ENCODE assay signal across 8 mouse cellular contexts in the genomic region with DNA sequence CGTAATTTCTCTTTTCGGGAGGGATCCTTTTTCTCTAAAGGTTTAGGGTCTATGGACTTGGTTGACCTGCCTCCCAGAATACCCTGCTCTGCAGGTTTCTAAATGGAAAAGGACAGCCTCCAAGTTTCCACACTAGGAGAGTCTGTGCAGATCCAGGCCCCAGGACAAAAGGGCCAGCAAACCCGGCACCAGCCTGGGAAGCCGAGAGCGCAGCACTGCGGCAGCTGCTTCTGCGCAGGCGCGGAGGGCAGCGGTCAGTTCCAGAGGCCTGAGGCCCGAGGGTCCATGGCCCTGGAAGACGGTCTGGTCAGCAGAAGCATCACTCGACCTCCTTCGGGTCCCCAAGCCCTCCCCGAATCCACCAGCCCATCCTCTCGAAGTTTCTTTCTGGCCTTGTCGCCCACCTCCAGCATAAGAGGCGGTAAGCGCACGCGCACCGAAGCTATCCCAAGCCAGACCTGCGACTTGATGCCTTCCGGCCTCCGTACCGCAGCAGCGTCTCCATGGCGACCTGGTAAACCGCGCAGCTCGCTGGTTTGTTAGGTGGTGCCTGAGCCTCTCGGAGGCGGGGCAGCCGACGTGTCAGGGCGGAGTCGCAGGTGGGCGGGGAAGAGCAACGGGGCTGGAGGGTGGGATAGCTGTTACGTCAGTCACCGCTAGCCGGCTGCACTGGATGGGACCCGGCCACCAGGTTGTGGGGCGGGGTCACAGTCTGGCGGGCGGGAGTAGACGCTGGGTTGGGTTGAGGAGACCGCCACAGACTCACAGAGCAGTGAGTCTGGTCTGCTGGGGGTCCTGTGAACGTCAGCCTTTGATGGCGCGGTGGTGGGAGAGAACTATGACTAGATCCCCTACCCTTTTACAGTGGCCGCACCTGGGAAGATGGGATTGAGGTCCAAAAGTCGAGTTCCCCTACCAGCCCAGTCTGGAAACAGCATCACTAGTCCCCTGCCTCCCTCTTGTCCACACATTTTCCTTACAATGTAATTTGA. TPM values are rescaled to one million over a fixed set of nuclear protein-coding genes. Genes with fewer than 3 reads are reported as not detected.
A peak's percentile ranks its signal among the peaks of the same experiment; 100 is the strongest.
DNase-seq lines count a peak whose midpoint lies in the region; ATAC-seq lines count a peak whose summit lies in the region.

Gene Lrrc27 (plus strand): TSS at position 235 of the 992 bp plus-strand sequence.
Gene Stk32c (minus strand): TSS at position 554 of the 992 bp plus-strand sequence.

- H3K4me2 ChIP-seq in lung, embryonic 16.5 days (ENCODE audit: low read depth, low read length), result peak within 1 kb of the TSS; percentile 84

- ATAC-seq in hematopoietic stem cell, adult 5-6 weeks (replicated peaks in 1 of 2; ENCODE audit: insufficient read depth in 1 of 2, low FRiP score in 2 of 2, low TSS enrichment in 1 of 2, low read depth in 1 of 2, poor library complexity in 2 of 2, severe bottlenecking in 2 of 2), result peak; percentile 96 to 97
- peak; percentile 98 for ATAC-seq in lung, embryonic 16.5 days (ENCODE audit: low read depth)

- H3K27ac ChIP-seq in lung, embryonic 16.5 days (ENCODE audit: low read length), result peak within 1 kb of the TSS; percentile 85

- H3K4me1 ChIP-seq in lung, embryonic 16.5 days (replicated peaks; ENCODE audit: control insufficient read depth, insufficient read depth, low read length), result peaks cover 10% of the 10 kb centered on the region; the same call in 1 of the 2 replicates

- peak; percentile 95 for DNase-seq in MEL-GATA-1-ER (ENCODE audit: extremely low read depth, low read depth)
- DNase-seq in cerebellum, adult 8-10 months, result peak; percentile 97
- DNase-seq in forelimb bud, embryonic 11.5 days (ENCODE audit: low read depth, low spot score), result peak; percentile 99
- peak; percentile 95 for DNase-seq in layer of hippocampus, adult 9-10 months (ENCODE audit: low spot score)
- peak; percentile 96 for DNase-seq in ovary, postnatal 10 days (ENCODE audit: low spot score)
- DNase-seq in thymus, postnatal 10 days (ENCODE audit: low spot score in 2 of 2), result peak; percentile 96 to 98

- 1% methylated on average over 53 of the region's 53 CpGs for whole genome bisulfite sequencing in lung, embryonic 16.5 days

- no peaks in the 10 kb centered on the region for H3K9me3 ChIP-seq in lung, embryonic 16.5 days (ENCODE audit: control insufficient read depth, low read length)

- no peaks in the 10 kb centered on the region for H3K36me3 ChIP-seq in lung, embryonic 16.5 days (ENCODE audit: control insufficient read depth, insufficient read depth, low read length)

- H3K27me3 ChIP-seq in lung, embryonic 16.5 days (ENCODE audit: control insufficient read depth, insufficient read depth, low read depth, low read length), result no peaks in the 10 kb centered on the region

- peak within 1 kb of the TSS; percentile 81 for H3K9ac ChIP-seq in lung, embryonic 16.5 days (ENCODE audit: low read length)

- peak within 1 kb of the TSS; percentile 77 for H3K4me3 ChIP-seq in lung, embryonic 16.5 days (ENCODE audit: low read length)

RNA-seq across cellular contexts. Expression of gene Lrrc27, which starts in this region (rescaled TPM):
- total RNA-seq in hematopoietic stem cell, adult 5-6 weeks (2017), result 2.8 and 9.5 TPM in 2 replicates
- 3.3 and 4.3 TPM in 2 replicates for polyA plus RNA-seq in lung, embryonic 16.5 days (2015; fragmentation: Nextera tagmentation; extraction: Ambion mirVana)

RNA-seq across cellular contexts. Expression of gene Stk32c, which starts in this region (rescaled TPM):
- total RNA-seq in hematopoietic stem cell, adult 5-6 weeks (2017), result not detected in 2 replicates
- polyA plus RNA-seq in lung, embryonic 16.5 days (2015; fragmentation: Nextera tagmentation; extraction: Ambion mirVana), result 0.18 TPM in 1 of 2 replicates, not detected in the other

Comparison
In these comparisons a context has a peak if more than half of its experiments do, and no peak if none do; other contexts are left out.
1. Peak in every context shown above with its lines: DNase-seq, ATAC-seq, H3K4me3 ChIP-seq and H3K27ac ChIP-seq.